Mouse (Mus musculus) left cerebral cortex, postnatal 25 days (tissue): ENCODE data around the gene Fgf11. TPM values are rescaled to one million over a fixed set of nuclear protein-coding genes. Genes with fewer than 3 reads are reported as not detected.

Source experiments
- DNase-seq, 2 experiments: peaks; one replicate each; pipeline ENCODE4 v3.0.0; 2022; ENCODE audit warnings: low spot score in 2 of 2, mixed read lengths in 1 of 2
- intact Hi-C: fragments of 180-260 bp; cut with DNase I; formaldehyde crosslinking; loops from one replicate; pipeline ENCODE4 v1.15.1; 2025
- total RNA-seq, 2 experiments: library from RNA; stranded (reverse); gene quantifications; 2 replicates each; pipeline ENCODE4 v1.2.3; 2021

Fgf11 gene
- total RNA-seq, 2 experiments from 2014 or later = 14.9 to 17.2 TPM

GRCm38 (mm10) chr11:69795168-69795982 is 6.3 kb downstream of the Fgf11 start, which contains the start of gene Chrnb1:
Gene Chrnb1, minus strand, starts transcription at chr11:69795943.
- peak; percentile 91 to 96 for DNase-seq
- intact Hi-C loops = no loop called here

- intact Hi-C loops = no loop called here
These were observed 8.2 kb downstream of the Fgf11 start for GRCm38 (mm10) chr11:69793429-69793828.

GRCm38 (mm10) chr11:69791420-69791819 is 10.2 kb downstream of the Fgf11 start:
- DNase-seq = peak in 1 of 2 experiments; percentile 71
- intact Hi-C loops = loop anchor here (2.0 kb wide), 1 partner anchor 23 kb away; no protein-coding TSS in a partner anchor

More at GRCm38 (mm10) chr11:69793429-69793828, 8.2 kb downstream of the Fgf11 start:
- no peak for DNase-seq

- intact Hi-C loops = no loop called here
These were observed 12.2 kb downstream of the Fgf11 start for GRCm38 (mm10) chr11:69789431-69789830.

GRCm38 (mm10) chr11:69787306-69787705 is 14.4 kb downstream of the Fgf11 start:
- intact Hi-C loops = no loop called here
- DNase-seq = no peak

More at GRCm38 (mm10) chr11:69789431-69789830, 12.2 kb downstream of the Fgf11 start:
- DNase-seq = no peak

- intact Hi-C loops = no loop called here
- no peak for DNase-seq
These were observed 16.8 kb downstream of the Fgf11 start for GRCm38 (mm10) chr11:69784793-69785272.

- intact Hi-C loops = no loop called here
These were observed 19.8 kb downstream of the Fgf11 start for GRCm38 (mm10) chr11:69781828-69782227.

GRCm38 (mm10) chr11:69778985-69779384 is 22.7 kb downstream of the Fgf11 start:
- intact Hi-C loops = no loop called here
- no peak for DNase-seq

More at GRCm38 (mm10) chr11:69781828-69782227, 19.8 kb downstream of the Fgf11 start:
- no peak for DNase-seq

GRCm38 (mm10) chr11:69778258-69778982 is 23.2 kb downstream of the Fgf11 start:
- intact Hi-C loops = no loop called here
- DNase-seq = no peak

GRCm38 (mm10) chr11:69777504-69778257 is 24.0 kb downstream of the Fgf11 start:
- intact Hi-C loops = no loop called here

GRCm38 (mm10) chr11:69776488-69776887 is 25.2 kb downstream of the Fgf11 start:
- DNase-seq = no peak
- intact Hi-C loops = no loop called here

More at GRCm38 (mm10) chr11:69777504-69778257, 24.0 kb downstream of the Fgf11 start:
- no peak for DNase-seq

GRCm38 (mm10) chr11:69775716-69776115 is 25.9 kb downstream of the Fgf11 start:
- DNase-seq = no peak
- intact Hi-C loops = no loop called here

- intact Hi-C loops = no loop called here
- no peak for DNase-seq
These were observed 26.7 kb downstream of the Fgf11 start for GRCm38 (mm10) chr11:69774961-69775360.

GRCm38 (mm10) chr11:69767625-69767909 is 34.1 kb downstream of the Fgf11 start:
- DNase-seq = no peak
- intact Hi-C loops = loop anchor here (2.0 kb wide), 1 partner anchor 69 kb away; the partner anchor contains the start of gene Nlgn2

- peak in 1 of 2 experiments; percentile 22 for DNase-seq
- intact Hi-C loops = loop anchor here (1.0 to 2.0 kb wide), 2 partner anchors 9 to 70 kb away; partner anchors contain the start of genes Nlgn2 and Polr2a
These were observed 34.6 kb downstream of the Fgf11 start for GRCm38 (mm10) chr11:69766872-69767624.

GRCm38 (mm10) chr11:69766126-69766609 is 35.5 kb downstream of the Fgf11 start:
- peak; percentile 74 to 79 for DNase-seq
- intact Hi-C loops = loop anchor here (1.0 to 2.0 kb wide), 2 partner anchors 8 to 71 kb away; partner anchors contain the start of genes Nlgn2 and Polr2a

GRCm38 (mm10) chr11:69765221-69766125 is 36.2 kb downstream of the Fgf11 start, which contains the start of gene Zbtb4:
Gene Zbtb4, plus strand, starts transcription at chr11:69765912.
- intact Hi-C loops = loop anchor here (1.0 to 2.0 kb wide), 2 partner anchors 7 to 71 kb away; partner anchors contain the start of genes Nlgn2 and Polr2a
- peak in 1 of 2 experiments; percentile 39 for DNase-seq
